Mouse (Mus musculus) cerebellum, adult (tissue): ENCODE data around the gene Anxa7.

ENCODE experiments used
- ATAC-seq: cut with Nextera tagmentation; 2 replicates; pipeline ENCODE4 v1.9.2; 2017; ENCODE audit warnings: mild to moderate bottlenecking, moderate library complexity, mixed read lengths; ENCODE audit not compliant: insufficient number of reproducible peaks, low FRiP score, low TSS enrichment

Anxa7 gene

GRCm38 (mm10) chr14:20442252-20442651 lies 37.7 kb downstream of the Anxa7 start:
- ATAC-seq: no peak

GRCm38 (mm10) chr14:20436976-20437375 lies 43.0 kb downstream of the Anxa7 start:
- ATAC-seq: no peak

- ATAC-seq: no peak
Measured at GRCm38 (mm10) chr14:20432420-20432819, 47.5 kb downstream of the Anxa7 start.

GRCm38 (mm10) chr14:20431726-20432125 lies 48.2 kb downstream of the Anxa7 start:
- no peak for ATAC-seq

- ATAC-seq: no peak
Measured at GRCm38 (mm10) chr14:20429833-20430232, 50.1 kb downstream of the Anxa7 start.

GRCm38 (mm10) chr14:20428593-20428992 lies 51.3 kb downstream of the Anxa7 start:
- no peak for ATAC-seq

GRCm38 (mm10) chr14:20423046-20423445 lies 56.9 kb downstream of the Anxa7 start:
- ATAC-seq: no peak

GRCm38 (mm10) chr14:20422257-20422656 lies 57.7 kb downstream of the Anxa7 start:
- ATAC-seq: no peak
